Mouse (Mus musculus) heart, embryonic 14.5 days (tissue): ENCODE data around the gene Ube2g1. TPM values are rescaled to one million over a fixed set of nuclear protein-coding genes. Genes with fewer than 3 reads are reported as not detected.

Source experiments
- ATAC-seq: fragments of 200-750 bp; cut with Nextera tagmentation; 2 replicates; pipeline ENCODE4 v1.8.0; 2017; ENCODE audit warnings: low read depth, moderate TSS enrichment; ENCODE audit not compliant: insufficient number of reproducible peaks, insufficient read depth, low FRiP score
- H3K27ac ChIP-seq, 2 experiments: fragments of 200-500 bp in 1 of 2; fragments of 300-500 bp in 1 of 2; sonication (generic) in 1 of 2; replicated peaks in 1 of 2; 2 replicates each; pipeline ENCODE4 v1.5.1; 2012 to 2014; ENCODE audit warnings: low read depth in 2 of 2, low read length in 2 of 2, control low read depth in 1 of 2, mild to moderate bottlenecking in 1 of 2, mixed read lengths in 1 of 2; ENCODE audit not compliant: control insufficient read depth in 1 of 2, insufficient read depth in 1 of 2
- H3K27me3 ChIP-seq: fragments of 300-500 bp; sonication (generic); 2 replicates; pipeline ENCODE4 v1.6.1; 2014; ENCODE audit warnings: mild to moderate bottlenecking, low read length, control low read depth; ENCODE audit not compliant: control insufficient read depth, insufficient read depth
- H3K36me3 ChIP-seq: fragments of 300-500 bp; sonication (generic); 2 replicates; pipeline ENCODE4 v1.6.1; 2014; ENCODE audit warnings: mild to moderate bottlenecking, control low read depth, low read length, mixed read lengths; ENCODE audit not compliant: control insufficient read depth, insufficient read depth
- H3K4me1 ChIP-seq, 2 experiments: fragments of 200-500 bp in 1 of 2; fragments of 300-500 bp in 1 of 2; sonication (generic) in 1 of 2; 2 replicates each; pipeline ENCODE4 v1.6.1; 2012 to 2014; ENCODE audit warnings: low read length in 2 of 2, control low read depth in 1 of 2, mixed read lengths in 1 of 2; ENCODE audit not compliant: control insufficient read depth in 2 of 2, insufficient read depth in 2 of 2
- H3K4me2 ChIP-seq: fragments of 300-500 bp; sonication (generic); 2 replicates; pipeline ENCODE4 v1.6.1; 2014; ENCODE audit warnings: mild to moderate bottlenecking, low read length
- H3K4me3 ChIP-seq, 2 experiments: fragments of 200-500 bp in 1 of 2; fragments of 300-500 bp in 1 of 2; sonication (generic) in 1 of 2; 2 replicates each; pipeline ENCODE4 v1.5.1; 2012 to 2014; ENCODE audit warnings: low read length in 2 of 2, mild to moderate bottlenecking in 2 of 2, control low read depth in 1 of 2, low read depth in 1 of 2, moderate library complexity in 1 of 2; ENCODE audit not compliant: control insufficient read depth in 1 of 2, insufficient read depth in 1 of 2
- H3K9ac ChIP-seq: fragments of 300-500 bp; sonication (generic); 2 replicates; pipeline ENCODE4 v1.6.1; 2014; ENCODE audit warnings: mild to moderate bottlenecking, low read length
- H3K9me3 ChIP-seq: fragments of 300-500 bp; sonication (generic); 2 replicates; pipeline ENCODE4 v1.6.1; 2016; ENCODE audit warnings: low read length, control low read depth; ENCODE audit not compliant: control insufficient read depth
- WGBS: fragments of 180-500 bp; shearing (Covaris S2); extraction: QIAGEN DNeasy Blood & Tissue Kit; methylation state at CpG from one replicate; pipeline ENCODE4 v1.1.7; 2014; 5-methylcytosine and 5-hydroxymethylcytosine counted together
- polyA plus RNA-seq: library from polyadenylated mRNA; unstranded; fragments of >200 nt; fragmentation: Nextera tagmentation; extraction: Ambion mirVana; gene quantifications from 2 replicates; pipeline ENCODE4 v1.2.1, GENCODE M21; 2014

Ube2g1 gene
- polyA plus RNA-seq, 1 experiment from 2014 or later, result 65.4 TPM

DNA sequence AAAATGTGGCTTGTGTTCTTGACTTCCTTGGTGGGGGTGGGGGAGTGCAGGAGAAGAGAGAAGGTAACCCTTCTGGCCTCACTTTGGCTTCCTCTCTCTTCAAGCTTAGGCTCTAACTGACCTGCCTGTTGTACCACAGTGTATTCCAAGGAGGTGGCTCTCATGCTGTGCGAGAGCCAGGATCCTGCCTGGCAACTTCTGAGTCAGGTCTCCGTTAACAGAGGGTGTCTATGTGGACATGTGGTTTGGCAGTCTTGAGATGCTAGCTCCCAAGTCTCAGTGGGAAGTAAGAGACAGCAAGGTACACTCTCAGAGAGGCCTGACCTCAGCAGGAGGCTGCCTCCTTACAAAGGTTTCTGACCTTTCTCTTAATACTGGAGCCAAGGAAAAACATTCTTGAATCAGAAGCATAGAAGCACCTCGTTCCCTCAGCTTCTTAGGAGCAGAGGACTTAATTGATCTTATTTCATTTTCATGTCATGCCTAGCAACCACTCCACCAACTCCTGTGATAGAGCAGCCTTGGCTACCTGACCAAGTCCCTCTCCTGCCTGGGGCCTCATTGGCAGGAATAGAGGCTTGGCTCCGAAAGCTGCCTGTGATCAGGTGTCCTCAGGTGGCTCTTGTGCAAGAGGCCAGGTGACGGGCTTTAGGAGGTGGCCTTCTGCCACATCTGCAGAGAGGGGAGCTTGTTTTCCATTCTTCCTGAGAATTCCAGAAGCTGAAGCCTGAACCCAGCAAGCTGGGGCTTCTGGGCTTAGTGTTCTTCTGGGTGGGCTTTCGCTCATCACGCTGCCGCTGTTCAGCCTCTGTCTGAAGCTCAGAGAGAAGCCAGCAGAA is 25.3 kb upstream of the Ube2g1 start:
- H3K36me3 ChIP-seq, result no peaks in the 10 kb centered on the region
- H3K9ac ChIP-seq, result no peak overlapping the region
- no peak for ATAC-seq
- H3K4me1 ChIP-seq, result no peaks in the 10 kb centered on the region
- H3K4me2 ChIP-seq, result no peak overlapping the region
- no peaks in the 10 kb centered on the region for H3K9me3 ChIP-seq
- no peak overlapping the region for H3K27ac ChIP-seq
- H3K4me3 ChIP-seq, result no peak overlapping the region
- H3K27me3 ChIP-seq, result peaks cover 8% of the 10 kb centered on the region; the same call in 1 of the 2 replicates
- 71% methylated on average over 8 of the region's 8 CpGs for WGBS

DNA sequence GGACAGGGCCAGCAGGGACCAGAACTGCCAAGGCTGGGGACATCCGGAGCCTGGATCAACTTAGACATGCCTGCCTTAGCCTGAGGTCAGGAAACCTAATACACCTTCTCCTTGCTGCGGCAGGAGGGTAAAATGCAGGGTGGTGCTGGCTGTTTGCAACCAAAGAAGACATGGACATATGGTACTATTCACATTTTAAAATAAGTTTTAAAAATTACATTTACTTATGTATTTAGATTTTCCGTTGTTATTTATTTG is 24.7 kb upstream of the Ube2g1 start:
- Histone ChIP-seq H3K9ac (no peak overlapping the region), H3K4me2 (no peak overlapping the region), H3K36me3 (no peaks in the 10 kb centered on the region), H3K27ac (no peak overlapping the region), H3K9me3 (no peaks in the 10 kb centered on the region), H3K27me3 (peaks cover 8% of the 10 kb centered on the region; the same call in 1 of the 2 replicates), H3K4me3 (no peak overlapping the region), H3K4me1 (no peaks in the 10 kb centered on the region)
- WGBS, result 84% methylated on average over 3 of the region's 3 CpGs
- ATAC-seq, result no peak

DNA sequence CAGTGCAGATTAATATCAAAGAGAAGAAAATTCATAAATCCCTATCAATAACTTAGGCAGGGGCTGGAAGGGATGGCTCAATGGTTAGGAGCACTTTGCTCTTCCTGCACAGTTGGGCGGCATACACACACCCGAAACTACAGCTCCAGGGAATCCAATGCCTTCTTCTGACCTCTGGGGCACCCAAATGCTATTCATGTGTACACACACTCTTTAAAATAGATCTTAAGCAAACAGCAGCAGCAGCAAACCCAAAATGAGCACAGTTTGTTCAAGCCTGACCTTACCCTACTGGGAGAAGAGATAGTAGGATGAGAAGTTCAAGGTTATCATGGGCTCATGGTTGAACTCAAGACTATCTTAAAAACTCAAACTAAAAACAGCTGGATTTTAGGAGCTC is 24.0 kb upstream of the Ube2g1 start:
- Histone ChIP-seq H3K36me3 (no peaks in the 10 kb centered on the region), H3K4me1 (no peaks in the 10 kb centered on the region), H3K4me3 (no peak overlapping the region), H3K9ac (no peak overlapping the region), H3K27ac (no peak overlapping the region), H3K27me3 (peaks cover 2% of the 10 kb centered on the region; the same call in 1 of the 2 replicates), H3K9me3 (no peaks in the 10 kb centered on the region), H3K4me2 (no peak overlapping the region)
- 87% methylated on average over 2 of the region's 2 CpGs for WGBS
- ATAC-seq, result no peak

DNA sequence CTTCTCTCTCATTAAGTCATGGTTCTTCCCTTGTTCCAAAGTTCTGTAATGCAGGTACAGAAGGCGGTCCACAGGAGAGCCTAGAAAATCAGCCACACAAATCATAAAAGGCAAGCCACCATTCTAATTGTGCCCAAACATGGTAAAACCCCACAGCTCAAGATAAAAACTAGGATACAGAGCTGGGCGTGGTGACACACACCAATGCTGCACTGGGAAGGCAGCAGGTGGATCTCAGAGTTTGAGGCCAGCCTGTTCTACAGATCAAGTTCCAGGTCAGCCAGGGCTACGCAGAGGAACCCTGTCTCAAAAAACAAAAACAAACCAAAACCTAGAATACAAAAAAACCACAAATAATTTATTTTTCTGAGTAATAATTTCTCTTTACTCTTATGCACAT is 20.5 kb upstream of the Ube2g1 start:
- H3K9me3 ChIP-seq, result no peaks in the 10 kb centered on the region
- no peaks in the 10 kb centered on the region for H3K36me3 ChIP-seq
- H3K27ac ChIP-seq, result no peak overlapping the region
- no peak for ATAC-seq
- 81% methylated on average over 3 of the region's 3 CpGs for WGBS
- H3K9ac ChIP-seq, result no peak overlapping the region
- no peaks in the 10 kb centered on the region for H3K4me1 ChIP-seq
- H3K27me3 ChIP-seq, result no peaks in the 10 kb centered on the region
- H3K4me2 ChIP-seq, result no peak overlapping the region
- H3K4me3 ChIP-seq, result no peak overlapping the region

DNA sequence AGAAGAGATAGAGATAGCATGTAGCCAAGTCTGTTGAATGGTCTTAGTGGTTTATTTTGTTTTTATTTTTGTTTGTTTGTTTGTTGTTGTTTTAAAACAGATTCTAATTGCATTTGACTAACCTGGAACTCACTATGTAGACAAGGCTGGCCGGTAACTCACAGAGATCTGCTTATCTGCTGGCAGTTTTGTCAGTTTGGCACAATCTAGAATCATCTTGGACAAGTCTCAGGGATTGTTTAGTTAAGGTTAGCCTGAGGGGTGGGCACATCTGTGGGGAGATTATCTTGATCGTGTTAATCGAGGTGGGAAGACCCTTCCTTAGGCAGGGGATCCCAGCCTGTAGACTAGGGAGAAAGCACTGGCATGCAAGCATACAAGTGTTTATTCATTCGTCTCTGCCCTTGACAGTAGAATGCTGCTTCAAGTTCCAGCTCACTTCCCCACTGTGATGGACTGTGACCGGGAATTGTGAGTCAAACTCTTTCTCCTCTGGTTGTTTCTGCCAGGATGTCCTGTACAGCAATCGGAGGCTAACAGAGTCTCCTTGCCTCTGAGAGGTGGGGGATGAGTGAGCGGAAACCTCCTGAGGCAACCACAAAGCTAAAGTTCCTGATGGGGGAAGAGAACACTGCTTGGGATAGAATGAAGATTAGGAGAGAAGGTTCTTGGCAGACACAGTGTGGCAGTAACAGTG is 19.4 kb upstream of the Ube2g1 start:
- H3K4me1 ChIP-seq, result no peaks in the 10 kb centered on the region
- WGBS, result 36% methylated on average over 7 of the region's 7 CpGs
- no peak overlapping the region for H3K9ac ChIP-seq
- H3K36me3 ChIP-seq, result no peaks in the 10 kb centered on the region
- no peak overlapping the region for H3K27ac ChIP-seq
- H3K4me3 ChIP-seq, result no peak overlapping the region
- ATAC-seq, result no peak
- H3K27me3 ChIP-seq, result no peaks in the 10 kb centered on the region
- H3K9me3 ChIP-seq, result no peaks in the 10 kb centered on the region
- no peak overlapping the region for H3K4me2 ChIP-seq

DNA sequence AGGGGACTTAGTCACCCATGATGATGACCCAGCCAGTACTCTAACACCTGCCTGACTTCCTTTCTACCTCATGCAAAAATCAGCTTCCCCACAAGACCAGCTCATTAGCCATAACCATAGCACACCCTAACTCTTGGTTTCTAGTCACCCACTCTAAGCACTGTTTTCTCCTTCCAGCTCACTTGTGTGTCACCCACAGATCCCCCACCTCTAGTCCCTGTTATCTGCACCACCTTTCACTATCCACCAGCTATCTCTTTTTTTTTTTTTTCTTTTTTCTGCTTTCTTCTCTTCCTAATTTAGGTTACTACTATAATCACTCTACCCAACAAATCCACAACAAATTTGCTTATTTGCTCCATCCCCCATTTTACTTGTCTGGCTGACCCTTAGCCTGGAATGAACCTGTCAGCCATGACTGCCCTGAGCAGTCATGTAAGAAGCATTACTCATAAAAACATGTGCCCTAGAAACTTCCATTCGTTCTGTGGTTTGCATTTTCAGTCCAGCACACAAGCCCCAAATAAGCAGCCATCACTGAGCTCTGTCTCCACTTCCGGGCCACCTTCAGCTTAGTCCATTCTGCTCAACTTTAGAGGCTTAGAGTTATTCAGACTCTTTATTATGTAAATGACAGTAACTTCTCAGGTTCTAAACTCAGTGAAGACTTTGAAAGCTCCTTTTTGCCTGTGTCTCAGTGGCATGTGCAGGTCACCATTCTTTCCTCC is 11.9 kb upstream of the Ube2g1 start:
- Histone ChIP-seq H3K9ac (no peak overlapping the region), H3K9me3 (no peaks in the 10 kb centered on the region)
- no peak for ATAC-seq

DNA sequence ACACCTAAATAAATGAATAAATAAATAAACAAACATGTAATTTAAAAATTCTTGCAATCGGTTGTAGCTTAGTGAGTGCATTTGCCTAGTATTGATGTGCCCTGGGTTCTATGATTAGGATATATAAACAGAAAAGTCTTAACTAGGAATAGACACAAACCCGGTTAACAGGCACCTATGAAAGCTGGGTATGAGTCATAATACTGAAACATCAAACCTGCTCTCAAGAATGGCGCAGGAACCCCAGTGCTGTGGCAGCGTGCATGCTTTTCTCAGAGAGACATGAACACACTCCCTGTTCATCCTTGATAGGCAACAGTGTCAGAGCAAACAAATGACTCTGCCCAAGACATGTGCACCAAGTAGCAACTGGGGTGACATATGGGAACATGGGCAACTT is 9.3 kb upstream of the Ube2g1 start:
- H3K9me3 ChIP-seq, result no peaks in the 10 kb centered on the region
- no peak overlapping the region for H3K4me2 ChIP-seq
- no peak overlapping the region for H3K27ac ChIP-seq
- H3K27me3 ChIP-seq, result no peaks in the 10 kb centered on the region
- H3K36me3 ChIP-seq, result no peaks in the 10 kb centered on the region
- no peak overlapping the region for H3K9ac ChIP-seq
- H3K4me1 ChIP-seq, result no peaks in the 10 kb centered on the region
- 88% methylated on average over 4 of the region's 4 CpGs for WGBS
- H3K4me3 ChIP-seq, result no peak overlapping the region
- ATAC-seq, result no peak

More for the DNA sequence above, 11.9 kb upstream of the Ube2g1 start:
- Histone ChIP-seq H3K36me3 (no peaks in the 10 kb centered on the region), H3K4me3 (no peak overlapping the region), H3K4me2 (no peak overlapping the region), H3K27me3 (no peaks in the 10 kb centered on the region), H3K27ac (no peak overlapping the region), H3K4me1 (no peaks in the 10 kb centered on the region)
- WGBS, result 65% methylated on average over 2 of the region's 2 CpGs
